Mouse (Mus musculus) liver, embryonic 11.5 days (tissue): ENCODE data around the gene Soat1. TPM values are rescaled to one million over a fixed set of nuclear protein-coding genes. Genes with fewer than 3 reads are reported as not detected.
"Not testable (repeated sequence)": the region's sequence is repeated elsewhere in the genome, so short reads cannot be mapped to it uniquely, and the experiment has no call there.

Source experiments
- ATAC-seq: fragments of 200-750 bp; cut with Nextera tagmentation; replicated peaks from 2 replicates; pipeline ENCODE4 v1.8.0; 2017; ENCODE audit warnings: moderate number of reproducible peaks, mild to moderate bottlenecking, moderate TSS enrichment, moderate library complexity; ENCODE audit not compliant: low FRiP score
- DNase-seq: peaks from one replicate; pipeline ENCODE4 v3.0.0-alpha.2; 2017; ENCODE audit warnings: low spot score
- H3K27ac ChIP-seq: fragments of 300-500 bp; sonication (generic); 2 replicates; pipeline ENCODE4 v1.5.1; 2014; ENCODE audit warnings: mild to moderate bottlenecking, low read depth, low read length, control low read depth
- H3K27me3 ChIP-seq: fragments of 300-500 bp; sonication (generic); replicated peaks from 2 replicates; pipeline ENCODE4 v1.6.1; 2014; ENCODE audit warnings: low read length, mixed read lengths; ENCODE audit not compliant: control insufficient read depth, insufficient read depth
- H3K36me3 ChIP-seq: fragments of 300-500 bp; sonication (generic); 2 replicates; pipeline ENCODE4 v1.6.1; 2014; ENCODE audit warnings: mild to moderate bottlenecking, low read length, moderate library complexity, mixed read lengths; ENCODE audit not compliant: control insufficient read depth, insufficient read depth
- H3K4me1 ChIP-seq: fragments of 300-500 bp; sonication (generic); replicated peaks from 2 replicates; pipeline ENCODE4 v1.6.1; 2014; ENCODE audit warnings: low read length, mixed read lengths; ENCODE audit not compliant: control insufficient read depth, insufficient read depth
- H3K4me2 ChIP-seq: fragments of 300-500 bp; sonication (generic); 2 replicates; pipeline ENCODE4 v1.6.1; 2014; ENCODE audit warnings: mild to moderate bottlenecking, control low read depth, moderate library complexity
- H3K4me3 ChIP-seq: fragments of 300-500 bp; sonication (generic); 2 replicates; pipeline ENCODE4 v1.5.1; 2014; ENCODE audit warnings: low read depth, low read length, control low read depth
- H3K9ac ChIP-seq: fragments of 300-500 bp; sonication (generic); 2 replicates; pipeline ENCODE4 v1.6.1; 2014; ENCODE audit warnings: low read depth, low read length, control low read depth
- H3K9me3 ChIP-seq: fragments of 300-500 bp; sonication (generic); 2 replicates; pipeline ENCODE4 v1.6.1; 2016; ENCODE audit warnings: low read length, inconsistent platforms, mixed read lengths; ENCODE audit not compliant: control insufficient read depth
- whole genome bisulfite sequencing: fragments of 180-500 bp; shearing (Covaris S2); extraction: QIAGEN DNeasy Blood & Tissue Kit; methylation state at CpG from one replicate; pipeline ENCODE4 v1.1.7; 2014; 5-methylcytosine and 5-hydroxymethylcytosine counted together
- polyA plus RNA-seq: library from polyadenylated mRNA; unstranded; fragments of >200 nt; fragmentation: Nextera tagmentation; extraction: Ambion mirVana; gene quantifications from 2 replicates; pipeline ENCODE4 v1.2.1, GENCODE M21; 2014

The Soat1 gene
- polyA plus RNA-seq, 1 experiment from 2014 or later = 29.3 TPM

GRCm38 (mm10) chr1:156403251-156403650, 70.9 kb downstream of the Soat1 start:
- no peak for DNase-seq
- 67% methylated on average over 10 of the region's 10 CpGs for WGBS
- H3K9me3 ChIP-seq = no peaks in the 10 kb centered on the region

GRCm38 (mm10) chr1:156402491-156402890, 71.6 kb downstream of the Soat1 start:
- ATAC-seq (no peak), DNase-seq (no peak)
- H3K36me3 ChIP-seq = no peaks in the 10 kb centered on the region
- H3K4me1 ChIP-seq = no peaks in the 10 kb centered on the region
- H3K27me3 ChIP-seq = no peaks in the 10 kb centered on the region
- no peak overlapping the region for H3K27ac ChIP-seq
- no peaks in the 10 kb centered on the region for H3K9me3 ChIP-seq
- no peak overlapping the region for H3K9ac ChIP-seq
- no peak overlapping the region for H3K4me2 ChIP-seq
- 51% methylated on average over 2 of the region's 2 CpGs for WGBS
- no peak overlapping the region for H3K4me3 ChIP-seq

More at GRCm38 (mm10) chr1:156403251-156403650, 70.9 kb downstream of the Soat1 start:
- Histone ChIP-seq H3K27ac (no peak overlapping the region), H3K9ac (no peak overlapping the region), H3K36me3 (no peaks in the 10 kb centered on the region), H3K4me3 (no peak overlapping the region), H3K4me1 (no peaks in the 10 kb centered on the region), H3K27me3 (no peaks in the 10 kb centered on the region), H3K4me2 (no peak overlapping the region)
- no peak for ATAC-seq

GRCm38 (mm10) chr1:156400159-156400558, 74.0 kb downstream of the Soat1 start:
- not testable (repeated sequence) for DNase-seq, H3K27ac ChIP-seq, H3K4me2 ChIP-seq, H3K9me3 ChIP-seq, H3K4me1 ChIP-seq, H3K27me3 ChIP-seq, H3K9ac ChIP-seq, ATAC-seq, H3K4me3 ChIP-seq, H3K36me3 ChIP-seq
- 61% methylated on average over 3 of the region's 3 CpGs for WGBS

DNA sequence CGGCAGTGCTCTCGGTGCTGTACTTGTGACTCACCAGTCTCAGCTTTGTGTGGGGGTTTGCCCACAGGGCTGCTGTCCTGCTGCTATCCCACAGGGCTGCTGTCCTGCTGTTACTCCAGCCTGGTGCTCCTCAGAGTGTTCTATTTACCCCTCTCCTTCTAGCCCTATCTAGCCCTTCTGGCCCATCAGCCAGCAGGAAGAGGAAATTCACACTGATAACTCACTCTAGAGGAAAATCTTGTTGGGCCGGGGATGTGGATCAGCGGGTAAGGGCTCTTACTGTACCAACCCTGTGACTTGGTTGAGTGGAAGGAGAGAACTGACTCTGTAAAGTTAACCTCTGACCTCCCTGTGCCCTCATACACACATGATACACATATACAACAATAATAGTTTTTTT, 81.0 kb downstream of the Soat1 start:
- H3K9ac ChIP-seq = no peak overlapping the region
- no peaks in the 10 kb centered on the region for H3K9me3 ChIP-seq
- H3K4me3 ChIP-seq = no peak overlapping the region
- H3K4me1 ChIP-seq = no peaks in the 10 kb centered on the region
- H3K36me3 ChIP-seq = no peaks in the 10 kb centered on the region
- H3K27me3 ChIP-seq = no peaks in the 10 kb centered on the region
- no peak overlapping the region for H3K4me2 ChIP-seq
- WGBS = 62% methylated on average over 4 of the region's 4 CpGs
- DNase-seq = no peak
- 0 out of 2 replicates have a peak, but pooled peaks have one; percentile 23 for ATAC-seq
- H3K27ac ChIP-seq = no peak overlapping the region

DNA sequence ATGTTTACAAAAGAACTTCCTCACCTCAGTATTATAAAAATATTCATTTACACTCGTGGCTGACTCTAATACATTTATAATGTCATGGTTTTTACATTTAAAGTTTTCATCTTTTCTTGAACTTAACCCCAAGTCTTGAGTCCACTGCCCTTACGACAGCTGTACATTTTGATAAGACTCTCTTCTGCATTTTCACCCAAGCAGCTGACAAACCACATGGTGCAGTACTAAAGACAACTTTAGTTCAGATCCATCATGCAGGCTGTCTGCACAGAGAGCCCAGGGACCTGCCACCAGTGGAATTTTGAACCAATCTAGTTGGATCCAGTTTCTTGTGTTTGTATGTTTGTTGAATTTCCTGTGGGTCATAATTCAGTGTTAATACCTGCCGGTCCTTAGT, 87.3 kb downstream of the Soat1 start:
- no peaks in the 10 kb centered on the region for H3K9me3 ChIP-seq
- no peak overlapping the region for H3K27ac ChIP-seq
- H3K4me1 ChIP-seq = peaks cover 4% of the 10 kb centered on the region; the same call in 1 of the 2 replicates
- no peak overlapping the region for H3K4me3 ChIP-seq
- no peak overlapping the region for H3K9ac ChIP-seq
- ATAC-seq = peak; percentile 82
- no peak overlapping the region for H3K4me2 ChIP-seq
- WGBS = 50% methylated on average over 3 of the region's 3 CpGs
- H3K36me3 ChIP-seq = no peaks in the 10 kb centered on the region
- no peaks in the 10 kb centered on the region for H3K27me3 ChIP-seq
- no peak for DNase-seq

DNA sequence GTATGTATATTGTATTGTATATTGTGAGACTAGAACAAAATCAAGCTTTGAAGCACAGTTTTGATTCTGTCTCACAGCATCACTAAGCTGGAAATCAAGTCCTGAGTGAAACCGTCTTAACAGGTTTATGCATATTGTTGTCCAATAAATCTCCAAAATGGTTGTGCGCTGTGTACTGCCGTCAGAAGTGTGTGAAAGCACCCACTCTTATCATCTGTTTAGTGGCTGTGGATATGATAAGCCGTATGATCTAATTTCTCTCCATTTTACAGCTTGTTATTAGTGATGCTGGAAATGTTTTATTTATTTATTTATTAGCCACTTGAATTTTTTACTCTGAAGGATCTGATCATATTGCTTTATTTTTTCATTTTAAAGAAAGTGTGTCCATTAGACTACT, 87.9 kb downstream of the Soat1 start:
- H3K4me3 ChIP-seq = no peak overlapping the region
- no peak overlapping the region for H3K9ac ChIP-seq
- no peaks in the 10 kb centered on the region for H3K9me3 ChIP-seq
- WGBS = 59% methylated on average over 4 of the region's 4 CpGs
- H3K27ac ChIP-seq = no peak overlapping the region
- no peaks in the 10 kb centered on the region for H3K36me3 ChIP-seq
- ATAC-seq (no peak; the same call in 1 of the 2 replicates), DNase-seq (no peak)
- H3K27me3 ChIP-seq = no peaks in the 10 kb centered on the region
- peaks cover 4% of the 10 kb centered on the region; the same call in 1 of the 2 replicates for H3K4me1 ChIP-seq
- no peak overlapping the region for H3K4me2 ChIP-seq

GRCm38 (mm10) chr1:156381217-156381616, 92.9 kb downstream of the Soat1 start:
- Histone ChIP-seq H3K4me3 (no peak overlapping the region), H3K36me3 (no peaks in the 10 kb centered on the region), H3K9me3 (no peaks in the 10 kb centered on the region), H3K4me1 (0 out of 2 replicates have a peak, but pooled peaks cover 4% of the 10 kb centered on the region), H3K27me3 (no peaks in the 10 kb centered on the region), H3K4me2 (no peak overlapping the region), H3K9ac (no peak overlapping the region), H3K27ac (no peak overlapping the region)
- DNase-seq (no peak), ATAC-seq (no peak)
- WGBS = 83% methylated on average over 3 of the region's 3 CpGs

Other genes starting within 250 kb of the Soat1 start
- gene Tdrd5, start 170.7 kb downstream of the Soat1 start, polyA plus RNA-seq = 0.13 and 0.44 TPM in 2 replicates
- not detected in 2 replicates for gene Nphs2, start 163.6 kb downstream of the Soat1 start, polyA plus RNA-seq
- 1,139 and 1,273 TPM in 2 replicates for gene Gm2000, start 108.3 kb downstream of the Soat1 start, polyA plus RNA-seq
- gene Axdnd1, start 53.2 kb downstream of the Soat1 start, polyA plus RNA-seq = 0.05 and 0.18 TPM in 2 replicates
- 0.08 and 0.14 TPM in 2 replicates for gene Gm10031, start 49.7 kb upstream of the Soat1 start, polyA plus RNA-seq
- 3.0 and 4.0 TPM in 2 replicates for gene Abl2, start 84.5 kb upstream of the Soat1 start, polyA plus RNA-seq
- gene Tor3a, start 200.0 kb upstream of the Soat1 start, polyA plus RNA-seq = 4.0 and 4.3 TPM in 2 replicates
- 22.1 and 22.2 TPM in 2 replicates for gene Fam20b, start 244.8 kb upstream of the Soat1 start, polyA plus RNA-seq